Mouse (Mus musculus) liver, embryonic 14.5 days (tissue): ENCODE measurements around the gene Ncln.

Experiments used
- CTCF ChIP-seq: IDR thresholded peaks from 2 replicates; pipeline ENCODE4 v1.5.1; 2016; ENCODE audit warnings: antibody characterized with exemption, low read depth, control low read depth
- EP300 ChIP-seq: IDR thresholded peaks from 2 replicates; pipeline ENCODE4 v1.6.1; 2016; ENCODE audit warnings: antibody characterized with exemption, low read depth

DNA sequence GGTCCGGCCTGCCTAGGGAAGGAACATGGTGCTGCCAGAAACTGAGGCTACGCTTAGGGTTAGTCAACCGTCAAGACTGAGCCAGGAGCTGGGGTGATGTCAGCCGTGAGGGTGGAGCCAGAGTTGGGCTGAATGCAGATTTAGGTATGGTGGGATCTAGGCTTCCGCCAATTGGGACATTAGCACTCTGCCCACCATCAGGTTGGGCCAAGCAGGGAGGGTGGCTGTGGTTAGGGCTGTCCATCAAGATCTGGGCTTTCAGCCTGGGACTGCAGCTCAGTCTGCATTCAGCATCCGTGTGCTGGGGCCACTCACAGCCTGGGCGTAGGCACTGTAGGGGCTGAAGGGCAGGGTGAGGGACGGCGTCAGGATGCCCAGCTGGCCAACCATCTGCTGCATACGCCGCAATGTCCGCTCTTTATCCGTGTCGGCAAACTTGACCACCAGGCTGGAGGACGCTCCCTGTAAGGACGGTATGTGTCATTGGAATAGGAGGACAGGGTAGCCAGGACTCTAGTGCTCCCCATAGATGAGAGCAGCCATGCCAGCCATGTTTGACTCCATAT, 28.4 kb downstream of the Ncln start:
- TF ChIP-seq CTCF (no peak), EP300 (no peak)
